Mouse (Mus musculus) neural tube, embryonic 12.5 days (tissue): Measurements from ENCODE around the gene Dolk. TPM values are rescaled to one million over a fixed set of nuclear protein-coding genes. Genes with fewer than 3 reads are reported as not detected.

Experiments used
- ATAC-seq: fragments of 200-750 bp; cut with Nextera tagmentation; 2 replicates; pipeline ENCODE4 v1.8.0; 2017; ENCODE audit warnings: low read depth, mild to moderate bottlenecking, moderate TSS enrichment, moderate library complexity; ENCODE audit not compliant: low FRiP score
- H3K27ac ChIP-seq: fragments of 300-500 bp; sonication (generic); 2 replicates; pipeline ENCODE4 v1.5.1; 2016
- H3K27me3 ChIP-seq: fragments of 300-500 bp; sonication (generic); replicated peaks from 2 replicates; pipeline ENCODE4 v1.6.1; 2016; ENCODE audit warnings: mild to moderate bottlenecking
- H3K36me3 ChIP-seq: fragments of 300-500 bp; sonication (generic); 2 replicates; pipeline ENCODE4 v1.6.1; 2016; ENCODE audit warnings: mild to moderate bottlenecking
- H3K4me1 ChIP-seq: fragments of 300-500 bp; sonication (generic); 2 replicates; pipeline ENCODE4 v1.6.1; 2016
- H3K4me2 ChIP-seq: fragments of 300-500 bp; sonication (generic); replicated peaks from 2 replicates; pipeline ENCODE4 v1.6.1; 2016; ENCODE audit warnings: mild to moderate bottlenecking
- H3K4me3 ChIP-seq: fragments of 300-500 bp; sonication (generic); 2 replicates; pipeline ENCODE4 v1.5.1; 2016
- H3K9ac ChIP-seq: fragments of 300-500 bp; sonication (generic); 2 replicates; pipeline ENCODE4 v1.6.1; 2016; ENCODE audit warnings: mild to moderate bottlenecking
- H3K9me3 ChIP-seq: fragments of 300-500 bp; sonication (generic); 2 replicates; pipeline ENCODE4 v1.6.1; 2016; ENCODE audit warnings: mild to moderate bottlenecking
- WGBS: fragments of 180-500 bp; shearing (Covaris S2); methylation state at CpG from one replicate; pipeline ENCODE4 v1.1.7; 2016; 5-methylcytosine and 5-hydroxymethylcytosine counted together
- polyA plus RNA-seq: library from polyadenylated mRNA; unstranded; fragments of >200 nt; fragmentation: Nextera tagmentation; extraction: Ambion mirVana; gene quantifications from 2 replicates; pipeline ENCODE4 v1.2.1, GENCODE M21; 2016

The Dolk gene
- polyA plus RNA-seq, 1 experiment from 2014 or later: 28.8 TPM

GRCm38 (mm10) chr2:30240267-30240666 is 45.9 kb downstream of the Dolk start, which contains the start of gene Gm28035:
TSS of gene Gm28035 (plus strand) at chr2:30240567.
- Histone ChIP-seq H3K27ac (no peak within 1 kb of the TSS), H3K27me3 (no peaks in the 10 kb centered on the region), H3K4me2 (peak within 1 kb of the TSS; percentile 94), H3K9ac (0 out of 2 replicates have a peak within 1 kb of the TSS, but pooled peaks have one; percentile 33), H3K36me3 (peaks cover 52% of the 10 kb centered on the region), H3K4me1 (peaks cover 36% of the 10 kb centered on the region), H3K9me3 (no peaks in the 10 kb centered on the region), H3K4me3 (no peak within 1 kb of the TSS)
- ATAC-seq: no peak
- 82% methylated on average over 2 of the region's 2 CpGs for WGBS

- H3K27ac ChIP-seq: no peak overlapping the region
- 0 out of 2 replicates have a peak overlapping the region, but pooled peaks have one; percentile 33 for H3K9ac ChIP-seq
- peak overlapping the region; percentile 94 for H3K4me2 ChIP-seq
- WGBS: 78% methylated on average over 4 of the region's 4 CpGs
- no peak for ATAC-seq
- no peaks in the 10 kb centered on the region for H3K27me3 ChIP-seq
- H3K4me1 ChIP-seq: peaks cover 36% of the 10 kb centered on the region
- peaks cover 49% of the 10 kb centered on the region for H3K36me3 ChIP-seq
- no peak overlapping the region for H3K4me3 ChIP-seq
- no peaks in the 10 kb centered on the region for H3K9me3 ChIP-seq
These were observed 46.4 kb downstream of the Dolk start for GRCm38 (mm10) chr2:30239777-30240176.

- ATAC-seq: no peak
- Histone ChIP-seq H3K27me3 (no peaks in the 10 kb centered on the region), H3K4me2 (peak overlapping the region; percentile 94), H3K4me3 (peak overlapping the region; percentile 89), H3K4me1 (peaks cover 36% of the 10 kb centered on the region), H3K9ac (peak overlapping the region; percentile 83), H3K27ac (no peak overlapping the region), H3K36me3 (peaks cover 43% of the 10 kb centered on the region), H3K9me3 (no peaks in the 10 kb centered on the region)
- WGBS: 83% methylated on average over 3 of the region's 3 CpGs
These were observed 47.1 kb downstream of the Dolk start for GRCm38 (mm10) chr2:30238906-30239465.

GRCm38 (mm10) chr2:30237881-30238280 is 48.3 kb downstream of the Dolk start:
- H3K36me3 ChIP-seq: peaks cover 33% of the 10 kb centered on the region
- peak overlapping the region; percentile 83 for H3K27ac ChIP-seq
- peak overlapping the region; percentile 94 for H3K4me2 ChIP-seq
- H3K4me1 ChIP-seq: peaks cover 36% of the 10 kb centered on the region
- H3K9ac ChIP-seq: peak overlapping the region; percentile 83
- ATAC-seq: peak; percentile 88
- H3K4me3 ChIP-seq: peak overlapping the region; percentile 89
- no peaks in the 10 kb centered on the region for H3K27me3 ChIP-seq
- under 1% methylated on average over 40 of the region's 42 CpGs for WGBS
- no peaks in the 10 kb centered on the region for H3K9me3 ChIP-seq

- peak within 1 kb of the TSS; percentile 94 for H3K4me2 ChIP-seq
These were observed 48.8 kb downstream of the Dolk start, which contains the start of gene Lrrc8a for GRCm38 (mm10) chr2:30237199-30237880. TSS of gene Lrrc8a (plus strand) at chr2:30237715.

GRCm38 (mm10) chr2:30236426-30237198 is 49.5 kb downstream of the Dolk start:
- H3K4me2 ChIP-seq: peak overlapping the region; percentile 94

More at GRCm38 (mm10) chr2:30237199-30237880, 48.8 kb downstream of the Dolk start, which contains the start of gene Lrrc8a:
- H3K27me3 ChIP-seq: no peaks in the 10 kb centered on the region
- H3K27ac ChIP-seq: peak within 1 kb of the TSS; percentile 83
- peaks cover 33% of the 10 kb centered on the region for H3K4me1 ChIP-seq
- H3K9me3 ChIP-seq: no peaks in the 10 kb centered on the region
- peak within 1 kb of the TSS; percentile 83 for H3K9ac ChIP-seq
- WGBS: under 1% methylated on average over 67 of the region's 67 CpGs
- ATAC-seq: peak; percentile 94
- peaks cover 28% of the 10 kb centered on the region for H3K36me3 ChIP-seq
- H3K4me3 ChIP-seq: peak within 1 kb of the TSS; percentile 89

GRCm38 (mm10) chr2:30235593-30235992 is 50.5 kb downstream of the Dolk start:
- H3K9ac ChIP-seq: no peak overlapping the region
- no peaks in the 10 kb centered on the region for H3K9me3 ChIP-seq
- ATAC-seq: no peak
- H3K4me3 ChIP-seq: no peak overlapping the region
- peaks cover 30% of the 10 kb centered on the region for H3K4me1 ChIP-seq
- H3K27me3 ChIP-seq: no peaks in the 10 kb centered on the region
- 86% methylated on average over 5 of the region's 5 CpGs for WGBS
- no peak overlapping the region for H3K4me2 ChIP-seq
- peaks cover 11% of the 10 kb centered on the region for H3K36me3 ChIP-seq
- no peak overlapping the region for H3K27ac ChIP-seq

More at GRCm38 (mm10) chr2:30236426-30237198, 49.5 kb downstream of the Dolk start:
- peaks cover 21% of the 10 kb centered on the region for H3K36me3 ChIP-seq
- H3K27ac ChIP-seq: 0 out of 2 replicates have a peak overlapping the region, but pooled peaks have one; percentile 83
- H3K4me3 ChIP-seq: peak overlapping the region; percentile 89
- H3K9ac ChIP-seq: peak overlapping the region; percentile 83
- H3K27me3 ChIP-seq: no peaks in the 10 kb centered on the region
- 4% methylated on average over 18 of the region's 18 CpGs for WGBS
- peak; percentile 27; the same call in 1 of the 2 replicates for ATAC-seq
- no peaks in the 10 kb centered on the region for H3K9me3 ChIP-seq
- peaks cover 32% of the 10 kb centered on the region for H3K4me1 ChIP-seq

Other genes with a start within 250 kb of the Dolk start
- gene Wdr34, start 237.5 kb downstream of the Dolk start, polyA plus RNA-seq: 37.4 and 41.4 TPM in 2 replicates
- 572 and 583 TPM in 2 replicates for gene Set, start 229.0 kb downstream of the Dolk start, polyA plus RNA-seq
- gene Pkn3, start 208.7 kb downstream of the Dolk start, polyA plus RNA-seq: 6.4 and 6.9 TPM in 2 replicates
- 25.3 and 27.9 TPM in 2 replicates for gene Zdhhc12, start 192.7 kb downstream of the Dolk start, polyA plus RNA-seq
- gene Zer1, start 161.7 kb downstream of the Dolk start, polyA plus RNA-seq: 10.6 and 11.1 TPM in 2 replicates
- 8.2 and 11.3 TPM in 2 replicates for gene Tbc1d13, start 152.6 kb downstream of the Dolk start, polyA plus RNA-seq
- gene Endog, start 114.8 kb downstream of the Dolk start, polyA plus RNA-seq: 17.1 and 17.7 TPM in 2 replicates
- 59.4 and 61.0 TPM in 2 replicates for gene Spout1, start 107.9 kb downstream of the Dolk start, polyA plus RNA-seq
- 12.5 and 12.7 TPM in 2 replicates for gene Kyat1, start 80.5 kb downstream of the Dolk start, polyA plus RNA-seq
- gene Lrrc8a, start 48.6 kb downstream of the Dolk start, polyA plus RNA-seq: 30.6 and 43.0 TPM in 2 replicates
- gene Gm28035, start 45.8 kb downstream of the Dolk start, polyA plus RNA-seq: 0.17 and 0.34 TPM in 2 replicates
- 3.8 and 4.2 TPM in 2 replicates for gene Phyhd1, start 20.1 kb downstream of the Dolk start, polyA plus RNA-seq
- gene Gm28038, start 5.3 kb downstream of the Dolk start, polyA plus RNA-seq: not detected in 2 replicates
- 26.4 and 34.4 TPM in 2 replicates for gene Nup188, start 63 bp upstream of the Dolk start, polyA plus RNA-seq
- 105 and 118 TPM in 2 replicates for gene Sh3glb2, start 73.0 kb upstream of the Dolk start, polyA plus RNA-seq
- 28.5 and 31.8 TPM in 2 replicates for gene Miga2, start 77.9 kb upstream of the Dolk start, polyA plus RNA-seq
- 51.9 and 52.3 TPM in 2 replicates for gene Dolpp1, start 105.9 kb upstream of the Dolk start, polyA plus RNA-seq
- gene Crat, start 129.5 kb upstream of the Dolk start, polyA plus RNA-seq: 26.0 and 27.7 TPM in 2 replicates
- gene Ptpa, start 129.7 kb upstream of the Dolk start, polyA plus RNA-seq: 129 and 135 TPM in 2 replicates
- 5.7 and 5.8 TPM in 2 replicates for gene Ier5l, start 187.9 kb upstream of the Dolk start, polyA plus RNA-seq